Mouse (Mus musculus) CH12.LX (cell line): ENCODE measurements around the gene Ube2s.

Experiments used
- BHLHE40 ChIP-seq: IDR thresholded peaks from 2 replicates; pipeline ENCODE4 v1.6.1; 2011; ENCODE audit warnings: mild to moderate bottlenecking, low read depth, low read length, improper control_type of control experiment
- CTCF ChIP-seq, 2 experiments: IDR thresholded peaks in 1 of 2; conservative IDR thresholded peaks in 1 of 2; 2 replicates each; pipeline ENCODE4 v1.5.1; 2011 to 2012; ENCODE audit warnings: low read depth in 2 of 2, low read length in 2 of 2, improper control_type of control experiment in 1 of 2, inconsistent platforms in 1 of 2, mild to moderate bottlenecking in 1 of 2, moderate library complexity in 1 of 2
- E2F4 ChIP-seq: IDR thresholded peaks from 2 replicates; pipeline ENCODE4 v1.6.1; 2011; ENCODE audit warnings: low read depth, low read length, improper control_type of control experiment; ENCODE audit not compliant: insufficient replicate concordance
- EP300 ChIP-seq: IDR thresholded peaks from 2 replicates; pipeline ENCODE4 v1.6.1; 2011; ENCODE audit warnings: low read length, improper control_type of control experiment
- ETS1 ChIP-seq: conservative IDR thresholded peaks from 2 replicates; pipeline ENCODE4 v1.6.1; 2012; ENCODE audit warnings: low read depth, mild to moderate bottlenecking, inconsistent platforms, low read length, improper control_type of control experiment, moderate library complexity
- HCFC1 ChIP-seq: IDR thresholded peaks from 2 replicates; pipeline ENCODE4 v1.6.1; 2012; ENCODE audit warnings: low read depth, mild to moderate bottlenecking, inconsistent platforms, low read length, improper control_type of control experiment
- NELFE ChIP-seq: IDR thresholded peaks from 2 replicates; pipeline ENCODE4 v1.6.1; 2011; ENCODE audit warnings: low read depth, low read length, improper control_type of control experiment
- TCF12 ChIP-seq: IDR thresholded peaks from 2 replicates; pipeline ENCODE4 v1.6.1; 2014; ENCODE audit warnings: low read depth, mild to moderate bottlenecking, inconsistent platforms, low read length, improper control_type of control experiment
- USF1 ChIP-seq: IDR thresholded peaks from 2 replicates; pipeline ENCODE4 v1.6.1; 2014; ENCODE audit warnings: low read depth, mild to moderate bottlenecking, inconsistent platforms, low read length, improper control_type of control experiment

DNA sequence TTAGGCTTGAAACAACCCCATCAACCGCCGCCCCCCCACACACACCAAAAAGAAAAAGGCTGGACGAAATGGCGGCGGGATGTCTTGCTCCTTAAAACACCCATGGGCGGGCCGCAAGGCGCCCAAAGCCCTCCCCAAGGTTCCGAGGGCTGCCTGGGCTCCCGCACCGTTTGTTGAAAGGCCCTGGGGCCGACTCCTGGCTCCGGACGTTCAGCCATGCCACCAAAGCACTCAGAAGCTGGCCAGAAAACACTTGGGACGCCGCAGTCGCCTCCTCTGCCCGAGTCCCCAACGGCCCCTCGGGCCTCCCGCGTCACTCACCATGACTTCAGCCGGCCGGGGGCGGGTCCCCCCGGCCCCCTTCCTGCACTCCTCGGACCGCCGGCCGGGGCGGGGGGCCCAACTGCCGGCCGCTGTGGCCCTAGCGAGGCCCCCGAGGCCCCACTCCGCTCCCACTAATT, 518 bp downstream of the Ube2s start:
- TF ChIP-seq NELFE (no peak), EP300 (no peak), CTCF (conservative IDR thresholded peaks at IDR 0.05 in 1 of 2, IDR thresholded peaks at IDR 0.05 in 1 of 2; ENCODE audit: low read depth in 2 of 2, low read length in 2 of 2) (no peak), TCF12 (no peak), HCFC1 (no peak), BHLHE40 (no peak), E2F4 (no peak), ETS1 (no peak), USF1 (no peak)
